Mouse (Mus musculus): ENCODE data around the gene Srgap1. TPM values are rescaled to one million over a fixed set of nuclear protein-coding genes. Genes with fewer than 3 reads are reported as not detected.

The Srgap1 gene
- polyA plus RNA-seq, 1 experiment = 1.2 TPM

DNA sequence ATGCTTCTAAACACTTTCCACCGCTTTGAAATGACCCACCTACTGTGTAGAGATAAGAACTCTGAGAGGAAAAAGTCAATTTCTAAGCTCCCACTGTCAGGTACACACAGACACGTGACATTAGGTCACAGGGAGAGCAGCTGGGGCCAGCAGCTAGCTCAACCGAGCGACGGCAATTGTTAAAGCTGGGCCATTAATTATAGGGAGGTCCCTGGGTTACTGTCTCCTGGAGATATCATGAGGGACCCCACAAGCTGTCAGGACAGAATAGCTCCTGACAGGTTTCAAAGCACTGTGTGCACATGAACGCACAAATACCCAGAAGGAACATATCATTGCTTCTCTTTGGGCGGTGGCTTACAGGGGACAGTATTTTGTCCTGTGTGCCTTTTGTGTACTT, 229.1 kb downstream of the Srgap1 start:
- Histone ChIP-seq H3K4me3 (no peak overlapping the region), H3K27me3 (ENCODE audit: control insufficient read depth, insufficient read depth, insufficient read length) (no peaks in the 10 kb centered on the region), H3K79me2 (ENCODE audit: control insufficient read depth, insufficient read depth) (no peaks in the 10 kb centered on the region), H3K4me2 (ENCODE audit: low read depth) (no peak overlapping the region), H3ac (ENCODE audit: control insufficient read depth, insufficient read length) (no peak overlapping the region), H3K36me3 (ENCODE audit: control insufficient read depth, insufficient read depth) (no peaks in the 10 kb centered on the region)
- TF ChIP-seq CEBPB (IDR thresholded peaks at IDR 0.05; ENCODE audit: insufficient read depth, poor library complexity, severe bottlenecking) = no peak
- TF ChIP-seq TCF12 (IDR thresholded peaks at IDR 0.05; ENCODE audit: insufficient read depth, poor library complexity, severe bottlenecking) = no peak
- no peak for TF ChIP-seq MYOG (IDR thresholded peaks at IDR 0.05; ENCODE audit: control insufficient read depth in 1 of 3, insufficient read depth in 1 of 3, insufficient read length in 2 of 3, low read depth in 2 of 3)
- no peak for TF ChIP-seq POLR2A (IDR thresholded peaks at IDR 0.05; ENCODE audit: insufficient read length, low read depth)
- TF ChIP-seq USF1 (IDR thresholded peaks at IDR 0.05; ENCODE audit: low read depth) = no peak
- no peak for TF ChIP-seq MAX (IDR thresholded peaks at IDR 0.05; ENCODE audit: low read depth)
- TF ChIP-seq E2F4 (IDR thresholded peaks at IDR 0.05; ENCODE audit: insufficient read depth) = no peak
- TF ChIP-seq SRF (IDR thresholded peaks at IDR 0.05; ENCODE audit: control insufficient read depth, insufficient read length, low read depth) = no peak
- TF ChIP-seq POLR2AphosphoS2 (IDR thresholded peaks at IDR 0.05; ENCODE audit: insufficient read length, low read depth) = no peak
- TF ChIP-seq MYOD1 (IDR thresholded peaks at IDR 0.05; ENCODE audit: control insufficient read depth in 1 of 3, insufficient read length in 2 of 3, low read depth in 2 of 3) = no peak
- TF ChIP-seq REST (IDR thresholded peaks at IDR 0.05; ENCODE audit: insufficient read depth, insufficient read length) = no peak
- TF ChIP-seq TCF3 (IDR thresholded peaks at IDR 0.05; ENCODE audit: insufficient read length, low read depth) = no peak

DNA sequence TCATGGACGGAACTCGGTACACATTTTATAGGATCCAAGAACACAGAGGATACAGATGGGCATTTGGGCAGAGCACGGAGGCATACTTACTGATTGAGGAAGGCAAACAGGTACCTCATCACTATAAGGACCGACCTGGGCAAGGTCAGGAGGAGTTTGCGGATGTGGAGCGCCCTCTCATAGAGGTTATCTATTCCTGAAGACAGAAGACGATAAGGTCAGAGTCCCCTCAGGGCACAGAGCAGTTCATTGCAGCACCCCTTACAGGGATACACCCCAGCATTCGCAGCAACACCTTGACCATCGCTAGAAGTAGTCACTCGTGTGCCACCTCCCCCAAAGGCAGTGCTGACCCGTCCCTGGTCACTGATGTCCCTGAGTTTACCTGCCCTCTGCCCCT, 239.3 kb downstream of the Srgap1 start:
- TF ChIP-seq CEBPB (IDR thresholded peaks at IDR 0.05; ENCODE audit: insufficient read depth, poor library complexity, severe bottlenecking) (no peak), REST (IDR thresholded peaks at IDR 0.05; ENCODE audit: insufficient read depth, insufficient read length) (no peak), TCF3 (IDR thresholded peaks at IDR 0.05; ENCODE audit: insufficient read length, low read depth) (no peak), MAX (IDR thresholded peaks at IDR 0.05; ENCODE audit: low read depth) (no peak), MYOG (IDR thresholded peaks at IDR 0.05; ENCODE audit: control insufficient read depth in 1 of 3, insufficient read depth in 1 of 3, insufficient read length in 2 of 3, low read depth in 2 of 3) (no peak), SRF (IDR thresholded peaks at IDR 0.05; ENCODE audit: control insufficient read depth, insufficient read length, low read depth) (no peak), POLR2AphosphoS2 (IDR thresholded peaks at IDR 0.05; ENCODE audit: insufficient read length, low read depth) (no peak), MYOD1 (IDR thresholded peaks at IDR 0.05; ENCODE audit: control insufficient read depth in 1 of 3, insufficient read length in 2 of 3, low read depth in 2 of 3) (no peak), TCF12 (IDR thresholded peaks at IDR 0.05; ENCODE audit: insufficient read depth, poor library complexity, severe bottlenecking) (no peak), USF1 (IDR thresholded peaks at IDR 0.05; ENCODE audit: low read depth) (no peak), E2F4 (IDR thresholded peaks at IDR 0.05; ENCODE audit: insufficient read depth) (no peak), POLR2A (IDR thresholded peaks at IDR 0.05; ENCODE audit: insufficient read length, low read depth) (no peak)
- Histone ChIP-seq H3K36me3 (ENCODE audit: control insufficient read depth, insufficient read depth) (no peaks in the 10 kb centered on the region), H3K79me2 (ENCODE audit: control insufficient read depth, insufficient read depth) (no peaks in the 10 kb centered on the region), H3K4me2 (ENCODE audit: low read depth) (no peak overlapping the region), H3ac (ENCODE audit: control insufficient read depth, insufficient read length) (no peak overlapping the region), H3K4me3 (no peak overlapping the region), H3K27me3 (ENCODE audit: control insufficient read depth, insufficient read depth, insufficient read length) (no peaks in the 10 kb centered on the region)

DNA sequence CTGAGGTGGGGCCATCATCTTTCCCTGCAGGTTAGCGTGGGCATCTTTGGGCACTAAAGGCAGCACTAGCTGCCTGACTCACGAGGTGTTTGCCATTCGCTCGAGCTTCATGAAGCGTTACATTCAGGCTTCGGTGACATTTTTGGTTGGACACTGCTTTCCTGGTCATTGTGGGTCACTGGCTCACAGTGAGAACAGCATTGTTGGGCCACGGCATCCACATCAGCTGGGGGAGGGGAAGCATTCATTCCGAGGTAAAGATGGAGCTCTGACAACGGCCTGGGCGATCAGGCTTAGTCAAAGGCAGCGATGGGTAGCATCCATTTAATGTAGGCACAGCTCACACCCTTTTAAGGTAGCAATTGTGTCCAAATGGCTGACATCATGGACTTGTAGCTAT, 240.3 kb downstream of the Srgap1 start:
- Histone ChIP-seq H3K27me3 (ENCODE audit: control insufficient read depth, insufficient read depth, insufficient read length) (no peaks in the 10 kb centered on the region), H3K79me2 (ENCODE audit: control insufficient read depth, insufficient read depth) (no peaks in the 10 kb centered on the region), H3K4me3 (no peak overlapping the region), H3K4me2 (ENCODE audit: low read depth) (no peak overlapping the region), H3ac (ENCODE audit: control insufficient read depth, insufficient read length) (no peak overlapping the region), H3K36me3 (ENCODE audit: control insufficient read depth, insufficient read depth) (no peaks in the 10 kb centered on the region)
- TF ChIP-seq USF1 (IDR thresholded peaks at IDR 0.05; ENCODE audit: low read depth) (no peak), TCF12 (IDR thresholded peaks at IDR 0.05; ENCODE audit: insufficient read depth, poor library complexity, severe bottlenecking) (no peak), REST (IDR thresholded peaks at IDR 0.05; ENCODE audit: insufficient read depth, insufficient read length) (no peak), POLR2AphosphoS2 (IDR thresholded peaks at IDR 0.05; ENCODE audit: insufficient read length, low read depth) (no peak)

DNA sequence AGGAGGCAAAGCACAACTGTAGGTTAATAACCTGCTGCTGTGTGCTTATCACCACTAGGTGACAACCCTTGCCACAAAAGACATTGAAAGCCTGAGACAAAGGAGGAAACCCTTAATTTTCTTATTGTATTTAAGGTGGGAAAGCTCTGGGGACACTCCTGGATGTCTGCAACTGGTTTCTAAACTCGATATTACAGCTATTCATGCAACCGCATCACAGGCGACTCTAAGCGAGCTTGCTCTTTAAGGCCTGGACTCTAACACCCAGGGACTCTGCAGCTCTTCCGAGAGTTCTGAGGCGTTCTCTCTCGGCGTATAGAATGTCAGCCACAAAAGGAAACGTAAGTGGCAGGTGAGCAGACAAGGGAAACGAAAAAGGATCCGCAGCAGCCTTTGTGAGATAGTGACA, 241.2 kb downstream of the Srgap1 start:
- no peak overlapping the region for H3K4me3 ChIP-seq
- TF ChIP-seq REST (IDR thresholded peaks at IDR 0.05; ENCODE audit: insufficient read depth, insufficient read length) = no peak
- no peak for TF ChIP-seq MAX (IDR thresholded peaks at IDR 0.05; ENCODE audit: low read depth)
- no peak for TF ChIP-seq CEBPB (IDR thresholded peaks at IDR 0.05; ENCODE audit: insufficient read depth, poor library complexity, severe bottlenecking)
- TF ChIP-seq MYOG (IDR thresholded peaks at IDR 0.05; ENCODE audit: control insufficient read depth in 1 of 3, insufficient read depth in 1 of 3, insufficient read length in 2 of 3, low read depth in 2 of 3) = no peak
- no peak overlapping the region for H3K4me2 ChIP-seq (ENCODE audit: low read depth)

DNA sequence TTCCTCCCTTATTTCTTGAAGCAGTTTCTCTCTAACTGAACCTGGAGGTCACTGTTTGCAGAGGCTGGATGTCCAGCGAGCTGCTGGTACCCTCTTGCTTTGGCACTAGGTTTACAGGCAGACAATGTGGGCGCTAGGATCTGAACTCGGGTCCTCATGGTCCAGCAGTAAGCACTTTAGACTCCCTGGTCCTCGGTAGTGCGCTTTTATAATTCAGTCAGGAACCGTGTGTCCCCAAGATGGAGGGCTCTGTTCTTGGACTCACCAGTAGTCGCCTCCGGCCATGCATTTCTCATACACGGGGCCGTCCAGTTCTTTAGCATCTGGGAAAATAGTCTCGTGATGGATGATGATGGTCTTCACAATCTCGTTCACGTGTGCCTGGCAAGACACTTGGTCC, 242.6 kb downstream of the Srgap1 start:
- no peaks in the 10 kb centered on the region for H3K27me3 ChIP-seq (ENCODE audit: control insufficient read depth, insufficient read depth, insufficient read length)
- no peaks in the 10 kb centered on the region for H3K36me3 ChIP-seq (ENCODE audit: control insufficient read depth, insufficient read depth)
- H3K79me2 ChIP-seq (ENCODE audit: control insufficient read depth, insufficient read depth) = no peaks in the 10 kb centered on the region
- TF ChIP-seq TCF3 (IDR thresholded peaks at IDR 0.05; ENCODE audit: insufficient read length, low read depth) (no peak), MAX (IDR thresholded peaks at IDR 0.05; ENCODE audit: low read depth) (no peak), E2F4 (IDR thresholded peaks at IDR 0.05; ENCODE audit: insufficient read depth) (no peak), SRF (IDR thresholded peaks at IDR 0.05; ENCODE audit: control insufficient read depth, insufficient read length, low read depth) (no peak), POLR2A (IDR thresholded peaks at IDR 0.05; ENCODE audit: insufficient read length, low read depth) (no peak), TCF12 (IDR thresholded peaks at IDR 0.05; ENCODE audit: insufficient read depth, poor library complexity, severe bottlenecking) (no peak), MYOD1 (IDR thresholded peaks at IDR 0.05; ENCODE audit: control insufficient read depth in 1 of 3, insufficient read length in 2 of 3, low read depth in 2 of 3) (no peak), USF1 (IDR thresholded peaks at IDR 0.05; ENCODE audit: low read depth) (no peak), CEBPB (IDR thresholded peaks at IDR 0.05; ENCODE audit: insufficient read depth, poor library complexity, severe bottlenecking) (no peak), MYOG (IDR thresholded peaks at IDR 0.05; ENCODE audit: control insufficient read depth in 1 of 3, insufficient read depth in 1 of 3, insufficient read length in 2 of 3, low read depth in 2 of 3) (no peak), REST (IDR thresholded peaks at IDR 0.05; ENCODE audit: insufficient read depth, insufficient read length) (no peak), POLR2AphosphoS2 (IDR thresholded peaks at IDR 0.05; ENCODE audit: insufficient read length, low read depth) (no peak)
- no peak overlapping the region for H3K4me2 ChIP-seq (ENCODE audit: low read depth)
- H3K4me3 ChIP-seq = no peak overlapping the region
- no peak overlapping the region for H3ac ChIP-seq (ENCODE audit: control insufficient read depth, insufficient read length)

More for the DNA sequence above, 241.2 kb downstream of the Srgap1 start:
- H3K79me2 ChIP-seq (ENCODE audit: control insufficient read depth, insufficient read depth) = no peaks in the 10 kb centered on the region
- no peak overlapping the region for H3ac ChIP-seq (ENCODE audit: control insufficient read depth, insufficient read length)
- H3K27me3 ChIP-seq (ENCODE audit: control insufficient read depth, insufficient read depth, insufficient read length) = no peaks in the 10 kb centered on the region
- no peaks in the 10 kb centered on the region for H3K36me3 ChIP-seq (ENCODE audit: control insufficient read depth, insufficient read depth)

All from myocyte (in vitro differentiated cells).